Mouse (Mus musculus) G1E (cell line): ENCODE data around the gene Tpcn1.

Source experiments
- CTCF ChIP-seq: IDR thresholded peaks from 2 replicates; pipeline ENCODE4 v1.5.1; 2012; ENCODE audit warnings: low read depth, low read length, inconsistent platforms, mixed read lengths
- GATA1 ChIP-seq: IDR thresholded peaks from 2 replicates; pipeline ENCODE4 v1.6.1; 2012; ENCODE audit warnings: borderline replicate concordance, low read length, inconsistent platforms, mixed read lengths
- GATA2 ChIP-seq: IDR thresholded peaks from 2 replicates; pipeline ENCODE4 v1.6.1; 2012; ENCODE audit warnings: low read depth, low read length, inconsistent platforms, borderline replicate concordance
- POLR2AphosphoS5 ChIP-seq: IDR thresholded peaks from 2 replicates; pipeline ENCODE4 v1.6.1; 2012; ENCODE audit warnings: low read depth, low read length, inconsistent platforms; ENCODE audit not compliant: insufficient replicate concordance
- TAL1 ChIP-seq: conservative IDR thresholded peaks from 2 replicates; pipeline ENCODE4 v1.6.1; 2012; ENCODE audit warnings: low read depth, low read length, inconsistent platforms, mixed read lengths

GRCm38 (mm10) chr5:120566101-120566500 is 22.4 kb downstream of the Tpcn1 start:
- TF ChIP-seq CTCF (no peak), GATA1 (no peak), TAL1 (no peak), POLR2AphosphoS5 (no peak), GATA2 (no peak)
